Mouse (Mus musculus): Measurements from ENCODE around the gene Aff1.
A peak's percentile ranks its signal among the peaks of the same experiment; 100 is the strongest.

Gene Aff1

GRCm38 (mm10) chr5:103772252-103772651 lies 80.1 kb downstream of the Aff1 start:
- DNase-seq (ENCODE audit: low read depth): peak; percentile 48

DNA sequence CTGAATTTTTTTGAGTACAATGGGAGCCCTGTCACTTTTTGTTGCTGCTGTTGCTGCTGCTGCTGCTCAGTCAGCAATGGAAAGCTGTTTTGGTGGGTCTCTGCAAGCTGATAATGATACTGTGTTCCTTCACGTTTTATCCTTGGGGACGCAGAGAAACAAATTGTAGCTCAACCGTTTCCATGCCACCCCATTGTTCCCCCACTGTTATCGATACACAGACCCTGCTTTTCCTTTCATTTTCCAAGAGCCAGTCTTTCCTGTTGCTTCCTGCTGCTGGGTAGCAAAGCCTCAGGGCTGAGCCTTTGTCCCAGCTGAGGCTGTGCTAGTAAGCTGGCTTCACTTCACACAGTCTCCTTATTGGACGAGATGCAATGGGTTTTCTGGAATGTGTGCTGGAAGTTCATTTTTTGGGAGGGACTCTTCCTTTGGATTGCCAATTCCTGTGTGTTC lies 81.0 kb downstream of the Aff1 start:
- peak; percentile 73 for DNase-seq (ENCODE audit: low read depth)

DNA sequence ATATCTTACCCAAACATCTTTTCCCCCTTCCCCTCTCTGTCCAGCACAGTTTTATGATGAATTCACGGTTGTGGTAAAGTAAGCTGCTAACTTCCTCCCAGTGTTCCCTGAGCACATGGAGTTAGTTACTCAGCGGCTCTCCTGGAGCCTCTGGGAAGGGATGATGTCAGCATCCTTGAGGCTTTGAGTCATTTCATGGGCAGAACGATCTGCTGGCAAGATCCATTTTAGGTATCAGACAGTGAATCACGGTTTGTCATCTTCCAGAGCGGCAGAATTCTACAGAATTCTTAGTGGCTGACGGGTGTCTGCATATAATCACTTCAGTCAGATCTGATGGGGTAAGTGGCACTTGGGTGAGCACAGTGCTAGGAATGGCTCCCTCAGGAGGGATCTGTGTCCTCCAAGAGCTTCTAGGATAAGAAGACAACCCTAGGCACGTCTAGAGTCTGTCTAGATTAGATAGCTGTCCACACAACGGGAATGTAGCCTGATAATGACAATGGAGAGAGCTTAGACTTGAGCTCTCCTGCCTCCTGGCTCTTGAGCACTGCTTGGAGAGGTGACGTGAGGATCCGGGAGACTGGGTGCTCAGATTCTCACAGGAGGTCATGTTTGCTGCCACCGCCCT lies 82.6 kb downstream of the Aff1 start:
- peak; percentile 94 for DNase-seq (ENCODE audit: low read depth)

GRCm38 (mm10) chr5:103775429-103775828 lies 83.3 kb downstream of the Aff1 start:
- DNase-seq (ENCODE audit: low read depth): peak; percentile 14

GRCm38 (mm10) chr5:103776842-103777241 lies 84.7 kb downstream of the Aff1 start:
- no peak for DNase-seq (ENCODE audit: low read depth)

GRCm38 (mm10) chr5:103777446-103777845 lies 85.3 kb downstream of the Aff1 start:
- DNase-seq (ENCODE audit: low read depth): no peak

DNA sequence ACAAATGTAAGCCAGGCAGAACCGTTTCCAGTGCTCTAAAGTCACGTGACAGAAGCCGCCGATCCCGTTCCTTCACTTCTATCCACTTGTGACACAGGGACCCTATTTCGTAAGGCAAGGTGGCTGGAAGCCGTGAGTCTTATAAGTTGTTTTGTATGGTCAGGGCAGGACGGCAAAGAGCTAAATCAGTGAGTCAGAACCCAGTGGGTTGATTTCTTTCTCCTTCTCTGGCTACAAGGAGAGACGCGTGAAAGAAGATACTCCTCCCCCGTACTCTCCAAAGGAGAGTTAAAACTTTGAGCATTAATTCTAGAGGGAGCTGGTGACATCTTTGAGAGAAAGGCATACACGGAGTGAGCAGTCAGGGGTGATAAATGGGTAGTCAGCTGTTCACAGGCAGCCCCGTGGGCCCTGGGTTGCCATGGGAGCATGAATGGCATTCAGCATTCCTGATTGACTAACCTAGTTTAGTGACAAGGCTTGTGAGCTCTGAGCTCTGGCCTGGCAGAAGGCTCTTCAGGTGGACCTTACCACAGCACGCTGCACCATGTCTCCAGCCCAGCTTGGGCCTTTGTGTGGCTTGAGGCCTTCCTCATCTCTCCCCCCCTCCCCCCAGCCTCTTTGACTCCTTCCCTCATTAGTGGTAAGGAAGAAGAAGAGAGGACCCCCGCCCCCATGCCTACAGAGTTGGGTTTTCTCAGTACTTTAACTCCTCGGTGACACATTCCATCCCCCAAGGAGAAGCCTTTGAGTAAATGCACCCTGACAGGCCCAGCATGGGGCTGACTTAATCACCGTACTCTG lies 86.3 kb downstream of the Aff1 start:
- DNase-seq (ENCODE audit: low read depth): peak; percentile 72

DNA sequence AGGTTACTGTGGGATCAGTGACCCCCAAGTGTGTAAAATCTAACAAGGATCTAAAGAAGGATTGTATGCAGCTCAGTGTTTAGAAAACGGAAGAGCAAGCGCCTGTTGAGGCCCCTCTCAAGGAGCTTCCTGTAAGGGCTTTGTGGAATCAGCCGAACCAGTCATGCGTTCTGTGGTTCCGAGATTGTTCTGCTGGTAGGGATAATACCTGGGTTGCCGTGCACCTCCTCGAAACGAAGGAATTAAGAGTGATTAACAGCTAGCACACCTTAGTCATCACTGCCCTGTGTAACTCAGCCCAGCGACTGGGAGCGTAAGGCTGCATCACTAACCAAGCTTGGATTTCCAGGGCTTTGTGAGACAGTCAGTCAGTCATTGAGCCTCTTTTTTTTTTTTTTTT lies 87.7 kb downstream of the Aff1 start:
- DNase-seq (ENCODE audit: low read depth): no peak

DNA sequence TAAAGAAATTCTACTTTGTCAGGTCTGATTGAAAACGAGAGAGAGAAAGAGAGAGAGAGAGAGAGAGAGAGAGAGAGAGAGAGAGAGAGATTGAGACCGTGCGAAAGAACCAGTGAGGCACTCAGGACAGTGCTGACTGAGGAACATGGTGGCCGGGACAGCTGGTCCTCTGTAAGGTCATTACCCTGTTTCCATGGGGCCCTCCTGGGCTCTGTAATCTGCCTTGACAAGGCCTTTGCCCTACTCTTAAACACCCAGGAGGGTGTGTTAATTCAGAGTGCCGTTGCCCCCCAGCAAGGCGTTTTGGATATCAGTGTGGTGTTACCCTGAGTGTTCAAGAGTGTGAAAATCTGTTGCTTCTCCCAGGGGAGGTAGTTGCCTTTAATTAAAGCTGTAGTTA lies 88.1 kb downstream of the Aff1 start:
- DNase-seq (ENCODE audit: low read depth): no peak

GRCm38 (mm10) chr5:103780836-103781235 lies 88.7 kb downstream of the Aff1 start:
- DNase-seq (ENCODE audit: low read depth): no peak

DNA sequence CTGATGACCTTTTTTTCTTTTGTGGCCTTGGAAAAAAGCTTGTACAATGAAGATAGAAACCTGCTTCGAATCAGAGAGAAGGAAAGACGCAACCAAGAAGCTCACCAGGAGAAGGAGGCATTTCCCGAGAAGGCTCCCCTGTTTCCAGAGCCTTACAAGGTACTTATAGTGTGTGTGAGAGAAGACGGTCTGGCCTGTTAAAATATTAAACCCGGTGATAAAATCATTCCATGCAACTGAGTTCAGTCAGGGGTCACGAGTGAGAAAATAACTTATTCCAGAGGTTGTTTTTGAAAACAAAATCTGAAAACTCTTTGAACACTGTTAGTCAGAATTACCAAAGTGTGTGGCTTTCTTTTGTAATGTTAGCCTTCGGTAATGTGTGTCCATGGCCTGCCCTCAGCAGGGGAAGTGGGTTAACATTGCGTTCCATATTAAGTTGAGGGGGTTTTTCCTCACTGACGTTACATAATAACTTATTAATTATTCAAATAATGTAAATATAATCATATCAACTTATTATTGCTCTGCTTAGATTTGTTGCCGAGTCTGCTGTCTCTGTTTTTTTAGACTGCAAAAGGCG lies 91.0 kb downstream of the Aff1 start:
- DNase-seq (ENCODE audit: low read depth): no peak

GRCm38 (mm10) chr5:103786096-103786495 lies 93.9 kb downstream of the Aff1 start:
- DNase-seq (ENCODE audit: low read depth): no peak

DNA sequence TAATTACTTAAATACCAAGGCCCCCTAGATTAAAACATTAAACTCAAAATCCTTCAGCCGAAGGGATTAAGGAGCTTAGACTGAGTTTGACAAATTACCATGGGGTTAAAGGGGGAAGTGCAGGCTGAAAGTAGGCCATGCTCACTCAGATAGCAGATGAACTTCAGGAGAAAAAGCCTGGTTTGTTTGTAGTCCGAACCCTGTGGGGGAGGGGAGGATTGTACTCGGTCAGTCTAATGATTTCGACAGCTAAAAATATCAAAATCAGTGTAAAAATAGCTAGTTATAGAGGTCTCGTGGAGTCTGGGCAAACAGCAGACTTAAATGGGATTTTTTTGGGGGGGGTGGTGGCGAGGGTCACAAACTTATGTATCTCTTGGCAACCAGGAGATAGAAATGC lies 96.3 kb downstream of the Aff1 start:
- DNase-seq (ENCODE audit: low read depth): no peak

- peak; percentile 22 for DNase-seq (ENCODE audit: low read depth)
Measured at GRCm38 (mm10) chr5:103788976-103789375, 96.8 kb downstream of the Aff1 start.

- DNase-seq (ENCODE audit: low read depth): no peak
Measured at GRCm38 (mm10) chr5:103789619-103790116, 97.5 kb downstream of the Aff1 start.

GRCm38 (mm10) chr5:103791741-103792140 lies 99.6 kb downstream of the Aff1 start:
- no peak for DNase-seq (ENCODE audit: low read depth)

- no peak for DNase-seq (ENCODE audit: low read depth)
Measured at GRCm38 (mm10) chr5:103795121-103795520, 102.9 kb downstream of the Aff1 start.

DNA sequence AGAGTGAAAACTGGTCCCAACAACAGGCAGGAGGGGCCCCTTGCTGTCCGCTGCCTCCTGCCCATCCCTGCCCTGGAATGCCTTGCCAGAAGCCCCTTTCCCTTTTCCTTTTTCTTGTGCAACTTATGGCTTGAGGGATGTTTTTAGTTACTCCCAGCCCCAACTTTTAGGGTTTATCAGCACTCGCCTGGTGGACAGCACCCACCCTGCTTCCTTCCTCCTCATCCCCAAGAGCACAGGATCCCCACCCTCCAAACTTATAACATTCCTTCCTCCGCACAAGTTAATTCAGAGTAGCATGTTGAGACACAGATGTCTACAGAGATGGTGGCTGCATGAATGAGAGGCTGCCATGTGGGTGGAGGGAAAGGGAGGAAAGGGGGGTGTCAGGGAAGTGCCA lies 103.9 kb downstream of the Aff1 start:
- DNase-seq (ENCODE audit: low read depth): no peak

DNA sequence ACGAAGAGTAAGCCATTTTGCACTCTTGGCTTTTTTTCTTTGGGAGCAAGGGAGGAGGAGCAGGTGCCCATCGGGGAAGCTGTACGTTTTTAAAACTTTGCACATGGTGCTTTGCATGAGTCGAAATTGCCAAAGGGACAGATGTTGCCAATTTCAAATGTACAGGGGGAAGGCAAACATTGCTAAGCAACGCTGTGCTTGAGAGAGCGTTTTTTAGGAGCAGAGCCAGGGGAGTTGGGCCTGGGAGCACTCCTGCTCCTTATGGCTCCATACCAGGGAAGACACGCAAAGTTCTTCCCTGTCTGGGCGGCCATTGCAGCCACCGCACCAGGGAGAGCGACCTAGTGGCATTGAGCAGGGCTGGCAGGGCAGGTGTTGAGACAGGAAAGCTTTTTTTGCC lies 105.6 kb downstream of the Aff1 start:
- peak; percentile 45 for DNase-seq (ENCODE audit: low read depth)

GRCm38 (mm10) chr5:103799438-103799837 lies 107.3 kb downstream of the Aff1 start:
- no peak for DNase-seq (ENCODE audit: low read depth)

DNA sequence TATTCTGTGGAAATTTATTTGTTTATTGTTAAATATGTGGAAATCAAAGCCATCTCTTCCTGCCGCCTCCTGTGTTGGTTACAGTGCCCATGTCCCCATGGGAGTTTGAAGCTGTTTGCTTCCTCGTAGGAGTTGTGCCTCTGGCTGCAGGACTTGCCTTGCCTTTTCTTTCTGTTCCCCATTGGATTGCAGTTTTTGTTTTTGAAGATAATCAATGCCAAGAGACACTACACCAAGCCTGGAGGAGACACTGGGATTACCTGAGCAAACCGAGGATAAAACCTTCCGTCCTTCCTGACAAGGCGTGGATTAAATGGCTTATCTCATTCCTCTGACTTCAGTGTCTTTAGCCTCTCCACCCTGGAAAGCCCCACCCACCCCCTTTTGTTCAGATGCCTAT lies 107.8 kb downstream of the Aff1 start:
- DNase-seq (ENCODE audit: low read depth): no peak

- DNase-seq (ENCODE audit: low read depth): no peak
Measured at GRCm38 (mm10) chr5:103803386-103803785, 111.2 kb downstream of the Aff1 start.

All from NIH3T3 (cell line).